Mouse (Mus musculus) retina, embryonic 14.5 days (tissue): ENCODE data around the gene Gck.
"Not testable (repeated sequence)": the region's sequence is repeated elsewhere in the genome, so short reads cannot be mapped to it uniquely, and the experiment has no call there.

Experiments
- DNase-seq: peaks from one replicate; pipeline ENCODE4 v3.0.0-alpha.2; 2015; ENCODE audit warnings: low spot score

Gck gene

DNA sequence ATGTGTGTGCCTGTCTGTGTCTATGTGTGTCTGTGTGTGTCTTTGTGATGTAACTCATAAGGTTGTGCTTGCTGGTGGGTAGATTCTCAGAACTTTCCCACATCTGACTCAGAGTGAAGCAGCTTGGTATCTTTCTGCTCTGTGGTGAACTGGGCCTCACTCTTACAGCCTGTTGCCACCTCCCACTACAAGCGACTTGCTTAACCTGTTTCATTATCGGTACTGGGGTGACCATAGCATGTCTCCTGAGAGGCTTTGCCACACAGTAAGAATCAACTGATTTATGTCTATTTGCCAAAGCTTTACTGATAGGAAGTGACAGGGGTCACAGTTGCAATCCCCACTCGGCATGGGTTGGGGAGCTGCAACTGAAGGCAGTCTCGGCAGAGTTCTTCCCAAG, 41.2 kb downstream of the Gck start:
- no peak for DNase-seq

DNA sequence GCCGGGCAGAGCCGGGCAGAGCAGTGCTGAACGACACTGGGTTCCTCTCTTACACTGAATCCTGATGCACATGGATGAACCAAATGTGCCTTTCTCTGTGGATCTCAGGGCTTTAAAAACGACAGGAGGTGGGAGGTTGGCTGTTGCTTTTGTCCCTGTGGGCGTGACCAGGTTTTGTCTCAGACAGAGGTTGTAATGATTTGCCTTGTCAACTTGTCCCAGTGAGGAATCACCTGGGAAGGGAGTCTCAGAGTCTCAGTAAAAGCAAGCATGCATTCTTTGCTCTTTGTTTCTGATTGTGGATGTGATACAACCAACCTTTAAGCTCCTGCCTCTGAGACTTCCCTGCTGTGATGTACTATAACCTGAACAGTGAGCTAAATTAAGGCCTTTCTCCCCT, 42.8 kb downstream of the Gck start:
- no peak for DNase-seq

DNA sequence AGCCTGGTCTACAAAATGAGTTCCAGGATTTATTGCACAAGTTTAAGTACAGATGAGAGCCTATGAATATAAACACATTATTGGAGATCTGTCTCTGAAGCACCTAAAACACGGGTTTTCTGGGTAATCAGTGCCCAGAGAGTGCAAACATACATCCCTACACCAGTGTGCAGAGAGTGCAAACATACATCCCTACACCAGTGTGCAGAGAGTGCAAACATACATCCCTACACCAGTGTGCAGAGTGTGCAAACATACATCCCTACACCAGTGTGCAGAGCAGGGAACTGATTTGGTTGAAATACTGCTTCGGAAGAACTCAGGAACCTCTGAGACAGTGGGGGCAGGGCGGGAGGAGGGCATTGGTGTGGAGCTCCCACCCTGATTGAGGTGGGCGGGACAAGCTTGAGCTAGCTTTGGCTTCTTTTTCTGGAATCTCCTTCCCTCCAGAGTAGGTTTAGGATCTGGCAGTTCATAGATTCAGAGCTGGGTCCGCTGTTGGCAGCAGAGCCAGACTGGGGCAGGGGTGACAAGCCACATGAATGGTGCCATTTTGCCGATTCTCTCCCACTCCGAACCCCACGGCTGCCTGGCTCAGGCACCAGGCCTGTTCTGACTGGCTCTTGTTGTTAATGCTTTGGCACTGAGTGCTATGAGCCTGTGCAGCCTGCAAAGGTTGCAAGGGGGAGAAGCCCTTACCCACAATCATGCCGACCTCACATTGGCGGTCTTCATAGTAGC, 43.9 kb downstream of the Gck start:
- no peak for DNase-seq

DNA sequence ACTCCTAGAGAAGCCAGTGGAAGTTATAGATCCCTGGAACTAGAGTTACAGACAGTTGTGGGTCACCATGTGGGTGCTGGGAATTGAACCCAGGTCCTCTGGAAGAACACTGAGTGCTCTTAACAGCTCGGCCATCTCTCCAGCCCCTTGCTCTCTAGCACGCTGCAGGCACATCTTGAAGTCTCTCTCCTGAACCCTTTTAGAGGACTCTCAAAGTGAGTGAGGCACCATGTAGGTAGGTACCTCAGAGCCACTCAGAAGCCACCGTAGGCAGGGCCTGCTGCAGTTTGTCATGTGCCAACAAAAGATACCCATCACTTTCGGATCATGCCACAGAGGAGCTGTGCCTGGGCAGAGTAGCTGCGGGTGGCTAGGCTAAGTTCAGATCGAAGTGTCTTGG, 45.0 kb downstream of the Gck start:
- no peak for DNase-seq

DNA sequence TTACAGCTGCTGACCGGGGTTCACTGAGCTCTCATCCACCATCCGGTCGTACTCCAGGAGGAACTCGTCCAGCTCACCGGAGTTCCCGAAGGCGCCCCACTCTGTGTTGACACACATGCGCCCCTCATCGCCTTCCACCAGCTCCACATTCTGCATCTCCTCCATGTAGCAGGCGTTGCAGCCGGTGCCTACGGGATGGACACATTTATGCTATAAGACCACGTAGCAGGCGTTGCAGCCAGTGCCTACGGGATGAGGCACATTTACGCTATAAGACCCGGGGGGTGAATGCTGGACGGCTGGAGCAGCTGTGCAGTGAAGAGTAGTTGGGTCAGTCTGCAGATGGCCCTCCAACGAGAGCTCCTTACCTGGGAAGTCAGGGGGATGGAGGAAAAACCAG, 45.5 kb downstream of the Gck start:
- DNase-seq: no peak

DNA sequence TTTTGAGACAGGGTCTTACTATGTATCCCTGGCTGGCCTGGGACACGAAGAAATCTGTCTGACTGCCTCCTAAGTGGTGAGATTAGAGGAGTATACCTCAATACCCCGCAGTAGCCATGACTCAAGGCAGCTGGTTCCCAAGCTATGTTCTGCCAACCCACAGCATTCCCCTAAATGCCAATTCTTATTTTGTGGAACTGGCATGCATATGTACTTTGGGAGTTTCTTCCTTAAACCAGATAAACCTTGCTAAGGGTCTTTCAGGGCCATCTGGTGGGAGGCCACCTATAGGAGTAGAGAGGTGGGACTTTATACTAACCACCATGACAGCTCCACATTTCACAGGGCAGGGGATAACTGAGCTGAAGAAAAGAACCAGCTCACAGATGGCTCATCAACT, 46.0 kb downstream of the Gck start:
- no peak for DNase-seq

DNA sequence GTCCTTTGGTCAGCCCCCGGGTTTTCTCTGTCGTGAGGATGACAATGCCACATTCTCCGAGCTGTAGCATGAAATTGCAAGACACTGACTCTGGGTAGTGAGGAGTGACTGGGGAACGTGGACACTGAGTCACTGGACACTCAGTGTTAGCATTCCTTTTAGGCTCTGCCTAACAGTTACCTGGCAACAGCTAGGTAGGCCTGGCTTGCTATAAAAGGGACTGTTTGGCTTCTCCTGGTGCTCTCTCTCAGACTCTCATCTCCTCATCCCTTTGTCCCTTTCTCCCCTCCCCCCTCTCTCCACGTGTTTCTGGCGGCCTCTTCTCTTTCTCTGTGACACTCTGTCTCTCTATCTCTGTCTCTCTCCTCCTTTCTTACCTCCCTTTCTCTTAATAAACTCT, 47.5 kb downstream of the Gck start:
- no peak for DNase-seq

DNA sequence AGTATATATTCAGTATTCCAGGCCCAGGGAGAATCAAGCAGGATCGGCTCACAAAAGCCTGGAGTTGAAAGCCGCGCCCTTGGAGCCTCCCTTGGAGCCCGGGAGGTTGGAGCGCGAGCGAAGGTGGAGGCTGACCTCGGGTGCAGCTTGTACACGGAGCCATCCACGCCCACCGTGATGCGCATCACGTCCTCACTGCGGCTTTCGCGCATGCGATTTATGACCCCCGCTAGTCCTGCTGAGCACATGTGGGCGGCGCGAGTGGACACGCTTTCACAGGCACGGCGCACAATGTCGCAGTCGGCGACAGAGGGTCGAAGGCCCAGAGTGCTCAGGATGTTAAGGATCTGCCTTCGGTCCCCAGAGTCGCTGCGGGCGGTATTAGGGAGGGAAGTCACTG, 47.9 kb downstream of the Gck start:
- peak; percentile 78 for DNase-seq

DNA sequence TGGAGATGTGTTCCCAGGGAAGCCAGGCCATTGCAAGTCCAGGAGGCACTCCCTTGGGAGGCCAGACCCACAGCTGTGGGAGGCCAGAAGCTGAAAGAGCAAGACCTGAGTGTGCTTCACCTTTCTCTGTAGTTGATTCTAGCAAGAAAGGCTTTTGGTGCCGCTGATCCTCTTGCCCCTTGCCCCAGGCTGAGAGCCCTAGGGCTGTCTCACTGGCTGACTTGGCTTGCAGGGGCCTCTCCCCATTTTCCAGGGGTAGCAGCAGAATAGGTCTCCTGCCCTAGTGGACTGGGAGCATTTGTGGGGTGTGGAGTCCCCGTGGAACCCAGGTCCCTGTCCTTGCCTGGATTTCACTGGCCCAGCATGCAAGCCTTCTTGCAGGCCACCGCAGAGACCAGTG, 48.6 kb downstream of the Gck start:
- DNase-seq: no peak

DNA sequence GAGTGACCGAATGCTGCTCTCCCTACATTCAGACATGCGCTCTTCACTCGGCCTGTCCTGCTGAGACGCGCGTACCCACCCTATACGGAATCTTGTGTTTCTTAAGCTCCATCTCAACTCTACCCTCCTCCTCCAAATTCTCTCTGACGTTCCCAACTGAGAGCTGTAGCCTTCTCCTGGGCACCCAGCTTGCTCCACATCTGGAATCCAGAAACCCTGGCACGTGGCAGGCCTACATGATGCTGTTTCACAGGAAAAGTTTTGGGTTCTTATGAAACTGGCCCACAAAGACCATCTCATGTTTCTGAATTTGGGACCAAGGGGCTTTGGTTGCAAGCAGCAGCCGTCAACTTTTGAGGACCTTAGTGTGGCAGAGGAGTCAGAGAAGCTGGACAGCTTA, 50.6 kb downstream of the Gck start:
- DNase-seq: no peak

DNA sequence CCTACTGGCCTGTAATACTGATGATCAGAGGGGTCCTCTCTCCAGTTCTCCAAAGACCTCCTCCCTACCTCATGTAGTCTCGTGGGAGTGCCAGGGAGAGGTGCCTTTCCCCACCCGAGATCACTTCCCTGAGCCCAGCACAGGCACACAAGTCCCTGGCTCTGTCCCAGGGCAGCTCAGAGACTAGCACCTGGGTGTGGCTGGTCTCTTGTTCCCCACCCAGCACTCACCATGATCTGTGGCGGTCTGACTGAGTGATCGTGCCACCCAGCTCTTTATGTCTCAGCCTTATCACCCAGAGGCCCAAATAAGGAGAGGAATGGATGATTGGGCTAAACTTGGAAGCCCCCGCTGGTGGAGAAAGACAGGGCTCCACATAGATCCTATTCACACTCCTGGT, 51.4 kb downstream of the Gck start, which contains the start of gene Myl7:
TSS of gene Myl7 (minus strand) at position 252 of the 400 bp plus-strand sequence.
- no peak for DNase-seq

DNA sequence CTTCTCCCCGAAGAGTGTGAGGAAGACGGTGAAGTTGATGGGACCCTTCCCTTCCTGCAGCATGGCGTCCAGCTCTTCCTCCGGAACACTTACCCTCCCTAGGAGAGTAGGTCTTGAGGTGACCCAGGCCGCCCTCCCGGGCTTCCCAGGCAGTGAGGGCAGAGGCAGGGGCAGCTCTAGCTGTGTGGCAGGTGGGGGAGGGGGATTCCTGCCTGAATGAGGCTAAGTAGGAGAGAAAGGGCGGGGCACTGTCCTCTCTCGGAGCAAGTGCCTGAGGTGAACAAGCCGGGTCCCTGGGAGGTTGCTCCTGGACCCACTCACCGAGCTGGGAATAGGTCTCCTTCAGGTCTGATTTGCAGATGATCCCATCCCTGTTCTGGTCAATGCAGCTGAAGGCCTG, 52.0 kb downstream of the Gck start:
- DNase-seq: peak; percentile 47

DNA sequence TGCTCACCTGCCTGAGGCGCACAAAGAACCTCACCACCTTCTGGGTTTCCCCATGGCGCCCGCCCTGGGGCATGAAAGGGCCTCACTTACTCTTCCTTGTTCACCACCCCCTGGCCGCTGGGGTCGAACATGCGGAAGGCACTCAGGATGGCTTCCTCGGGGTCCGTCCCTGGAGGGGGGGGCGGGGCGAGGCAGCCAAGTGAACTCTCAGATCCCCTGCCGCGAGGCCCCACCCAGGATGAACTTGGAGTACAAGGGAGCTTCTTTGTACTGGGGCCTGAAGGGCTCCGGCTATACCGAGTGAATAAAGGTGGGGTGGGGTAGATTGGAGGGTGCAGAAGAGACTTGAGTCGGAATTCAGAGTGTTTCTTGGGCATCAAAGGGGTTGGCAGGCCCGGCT, 52.7 kb downstream of the Gck start:
- no peak for DNase-seq

DNA sequence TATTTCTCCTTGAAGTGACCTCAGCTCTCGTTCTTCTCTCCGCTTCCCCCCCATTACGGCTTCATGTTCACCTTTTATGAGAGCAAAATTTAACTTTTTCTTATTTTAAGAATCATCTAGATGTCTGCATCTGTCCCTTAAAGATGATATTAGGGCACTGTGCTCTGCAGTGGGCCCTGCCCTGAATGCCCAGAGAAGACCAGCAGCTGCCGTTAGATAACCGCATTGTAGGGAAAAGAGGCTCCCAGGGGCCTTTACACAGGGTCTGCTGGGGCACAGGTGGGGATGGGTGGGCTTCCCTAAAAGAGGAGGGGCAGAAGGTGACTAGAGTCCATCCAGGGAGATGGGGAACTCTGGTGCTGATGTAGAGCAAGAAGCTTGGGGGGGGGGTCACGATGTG, 56.1 kb downstream of the Gck start:
- DNase-seq: no peak

DNA sequence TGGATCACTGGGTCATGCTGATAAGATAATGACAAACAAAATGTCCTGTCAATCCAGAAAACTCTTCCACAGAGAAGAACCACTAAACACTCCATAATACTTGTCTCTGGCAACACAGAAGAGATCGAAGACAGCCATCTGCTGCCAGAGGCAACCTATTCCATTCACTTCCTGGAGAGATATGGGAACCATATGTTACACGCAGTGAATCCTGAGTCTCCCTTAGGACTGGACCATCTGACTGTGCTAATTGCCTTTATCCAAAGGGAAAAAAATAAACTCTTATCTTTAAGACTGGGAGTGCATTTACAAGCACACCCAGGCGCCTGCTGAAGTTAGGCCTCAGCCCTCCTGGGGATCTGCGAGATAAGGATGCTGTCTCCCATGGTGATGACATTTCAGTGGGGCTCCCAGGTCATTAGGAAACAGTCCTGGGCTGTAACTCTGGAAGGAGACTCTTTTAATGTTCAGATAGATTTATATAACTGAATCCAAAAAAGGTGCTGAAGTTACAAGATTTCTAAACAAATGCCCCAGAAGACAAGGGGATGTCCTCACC, 57.0 kb downstream of the Gck start:
- no peak for DNase-seq

DNA sequence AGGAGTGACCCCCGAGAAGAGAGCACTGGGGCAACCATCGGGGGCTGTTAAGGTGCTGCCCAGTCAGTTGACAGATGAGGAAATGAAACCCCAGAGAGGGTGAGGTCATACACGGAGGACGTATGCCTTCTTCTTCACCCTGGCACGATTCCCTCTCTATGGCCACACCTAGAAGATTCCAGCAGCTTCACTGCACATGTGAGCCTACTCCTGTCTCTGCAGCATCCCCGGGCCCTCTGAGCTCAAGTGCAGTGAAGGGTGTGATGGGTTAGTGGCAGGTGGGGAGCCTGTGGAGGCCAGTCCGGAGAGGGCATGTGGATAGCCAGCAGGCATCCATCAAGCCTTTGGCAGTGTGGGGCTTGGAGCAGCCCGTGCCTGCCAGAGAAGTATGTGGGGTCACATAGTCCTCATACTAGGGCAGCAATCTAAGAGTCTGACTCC, 57.7 kb downstream of the Gck start:
- DNase-seq: no peak

DNA sequence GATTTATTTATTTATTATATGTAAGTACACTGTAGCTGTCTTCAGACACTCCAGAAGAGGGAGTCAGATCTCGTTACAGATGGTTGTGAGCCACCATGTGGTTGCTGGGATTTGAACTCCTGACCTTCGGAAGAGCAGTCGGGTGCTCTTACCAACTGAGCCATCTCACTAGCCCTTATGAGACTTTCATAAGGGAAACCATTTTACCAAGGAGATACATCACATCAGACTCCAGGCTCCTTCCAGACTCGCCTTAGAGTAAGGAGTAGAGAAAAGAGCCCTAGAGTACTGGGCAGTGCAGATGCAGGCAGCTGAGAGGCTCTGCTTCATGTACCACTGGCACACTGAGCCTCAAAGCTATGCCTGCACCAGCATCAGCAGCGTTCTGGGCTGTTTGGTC, 61.3 kb downstream of the Gck start:
- DNase-seq: not testable (repeated sequence)

DNA sequence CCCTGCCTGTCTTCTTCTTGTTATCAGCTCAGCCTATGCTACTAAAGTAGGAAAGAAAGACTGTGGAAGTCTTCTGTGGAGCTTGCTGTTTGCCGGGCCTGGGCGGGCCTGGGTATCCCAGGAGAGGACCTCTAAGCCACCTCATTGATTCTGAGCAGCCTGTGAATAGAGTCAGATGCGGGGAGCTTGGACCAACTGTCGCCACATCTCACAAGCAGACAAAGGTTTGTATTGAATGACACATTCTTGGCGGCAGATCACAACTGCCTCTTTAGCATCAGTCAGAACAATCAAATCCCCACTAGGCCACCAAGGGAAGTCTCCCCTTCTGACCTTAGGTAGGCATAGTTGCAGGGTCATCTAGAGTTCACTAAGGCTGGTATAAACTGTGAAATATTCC, 62.6 kb downstream of the Gck start:
- peak; percentile 47 for DNase-seq

DNA sequence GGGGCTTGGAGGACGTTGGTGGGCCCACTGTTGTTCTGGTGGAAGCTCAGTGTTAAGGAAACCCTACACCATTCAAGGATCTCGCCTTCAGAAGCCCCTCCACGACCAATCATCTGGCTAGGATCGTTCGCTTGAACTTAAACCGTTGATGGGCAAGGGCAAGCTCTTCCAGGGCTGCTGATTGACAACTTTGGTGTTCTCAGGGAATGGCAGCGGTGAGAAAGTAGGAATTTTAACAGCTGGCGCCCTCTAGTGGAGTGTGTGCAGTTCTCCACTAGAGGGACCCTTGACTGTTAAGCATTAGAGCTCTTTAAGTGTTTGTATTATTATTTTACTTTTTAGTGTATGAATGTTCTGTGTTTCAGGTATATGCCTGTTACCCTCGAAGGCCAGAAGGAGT, 63.7 kb downstream of the Gck start:
- peak; percentile 93 for DNase-seq

DNA sequence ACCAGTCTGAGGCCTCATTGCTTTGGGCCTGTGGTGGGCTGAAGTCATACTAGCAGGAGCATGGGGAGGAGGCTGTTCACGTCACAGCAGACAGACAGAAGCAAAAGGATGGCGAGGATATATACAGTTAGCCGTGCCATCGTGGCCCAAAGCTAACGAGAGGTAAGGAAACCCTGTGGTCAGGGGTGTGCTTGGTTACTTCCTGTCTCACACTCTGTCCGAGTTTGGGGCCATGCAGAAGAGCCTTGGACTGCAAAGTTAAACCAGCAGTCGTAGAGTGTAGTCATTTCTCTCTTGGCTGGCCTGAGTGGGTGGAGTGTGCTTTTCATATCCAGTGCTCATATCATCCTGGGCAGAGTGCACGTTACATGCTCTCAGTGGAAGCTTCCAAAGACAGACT, 67.4 kb downstream of the Gck start:
- no peak for DNase-seq

DNA sequence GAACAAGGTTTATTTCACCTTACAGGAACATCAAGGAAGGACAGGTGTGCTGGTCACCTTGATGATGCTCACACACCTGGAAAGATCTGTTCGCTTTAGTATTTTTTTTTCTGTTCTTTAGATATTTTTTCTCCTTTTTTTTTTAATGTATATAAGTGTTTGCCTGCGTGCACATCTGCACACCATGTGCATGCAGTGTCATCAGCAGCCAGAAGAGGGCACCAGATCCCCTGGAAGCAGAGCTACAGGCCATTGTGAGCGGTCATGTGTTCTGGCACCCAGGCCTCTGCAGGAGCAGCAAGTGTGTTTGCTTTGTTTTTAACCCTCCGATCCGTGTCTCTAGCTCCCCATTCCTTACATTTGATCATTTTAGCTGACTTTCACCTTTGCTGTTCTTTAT, 70.0 kb downstream of the Gck start:
- DNase-seq: peak; percentile 67

DNA sequence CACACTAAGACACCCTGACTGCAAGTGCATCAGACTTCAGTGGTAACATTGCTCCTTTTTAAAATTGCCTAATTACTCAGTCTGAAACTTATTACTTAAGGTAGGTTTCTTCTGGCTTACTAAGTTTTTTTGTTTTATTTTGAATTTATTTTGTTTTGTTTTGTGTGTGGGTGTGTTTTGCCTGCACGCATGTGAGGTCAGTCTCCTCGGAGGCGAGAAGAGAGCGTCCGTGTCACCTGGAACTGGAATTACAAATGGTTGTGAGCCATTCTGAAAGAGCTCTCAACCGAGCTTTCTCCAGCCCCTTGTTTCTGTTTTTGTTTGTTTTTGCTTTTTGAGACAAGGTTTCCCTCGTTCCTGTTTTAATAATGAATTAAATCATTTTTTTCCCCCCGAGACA, 71.2 kb downstream of the Gck start:
- DNase-seq: no peak

DNA sequence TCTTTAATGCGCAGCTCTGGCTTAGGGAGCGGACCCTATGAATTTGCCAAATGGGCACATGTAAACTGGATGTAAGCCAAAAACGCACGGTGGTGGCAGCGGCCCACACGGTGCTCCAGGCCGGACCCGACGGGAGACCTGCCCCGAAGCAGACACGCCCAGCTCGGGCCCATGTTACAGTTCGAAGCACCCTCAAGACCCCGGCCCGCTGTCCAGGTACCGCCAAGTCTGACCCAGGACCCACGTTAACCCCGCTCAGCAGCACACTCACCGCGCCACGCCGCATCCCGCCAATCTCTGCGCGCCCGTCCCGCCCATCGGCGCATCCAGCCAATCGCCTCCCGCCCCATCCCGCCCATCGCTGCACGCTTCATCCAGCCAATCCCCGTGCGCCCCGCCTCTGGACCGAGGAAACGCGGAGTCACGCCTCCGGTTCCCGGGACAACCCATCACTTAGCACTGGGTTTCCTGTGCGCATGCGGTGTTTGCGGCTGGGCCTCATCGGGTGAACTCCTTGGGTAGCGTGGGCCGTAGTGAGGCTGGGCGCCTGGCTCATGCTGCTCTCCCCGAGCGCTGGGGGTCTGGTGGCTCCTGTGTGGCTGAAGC, 71.9 kb downstream of the Gck start, which contains the start of gene Pold2:
TSS of gene Pold2 (minus strand) at position 372 of the 606 bp plus-strand sequence.
- peak; percentile 97 for DNase-seq

DNA sequence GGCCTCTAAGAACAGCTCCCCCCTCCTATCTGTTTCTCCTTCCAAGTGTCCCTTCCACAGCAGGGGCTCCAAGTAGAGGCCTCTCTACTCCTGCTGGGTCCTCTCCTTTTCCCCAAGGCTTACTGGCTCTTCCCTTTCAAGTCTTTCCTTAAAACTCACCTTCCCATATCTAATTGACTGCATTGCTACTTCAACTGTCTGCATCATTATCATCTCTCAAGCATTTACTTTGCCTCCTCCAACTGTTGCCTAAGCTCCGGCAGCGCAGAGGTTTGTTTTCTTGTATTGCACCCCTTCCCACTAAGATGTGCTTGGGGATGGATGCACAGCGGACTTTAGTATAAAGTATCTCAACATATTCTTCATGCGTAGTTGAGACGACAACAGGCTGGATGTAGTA, 72.5 kb downstream of the Gck start:
- no peak for DNase-seq
